Mouse (Mus musculus): ENCODE measurements around the gene Hyou1.
"Not testable (repeated sequence)": the region's sequence is repeated elsewhere in the genome, so short reads cannot be mapped to it uniquely, and the experiment has no call there.

Gene Hyou1

DNA sequence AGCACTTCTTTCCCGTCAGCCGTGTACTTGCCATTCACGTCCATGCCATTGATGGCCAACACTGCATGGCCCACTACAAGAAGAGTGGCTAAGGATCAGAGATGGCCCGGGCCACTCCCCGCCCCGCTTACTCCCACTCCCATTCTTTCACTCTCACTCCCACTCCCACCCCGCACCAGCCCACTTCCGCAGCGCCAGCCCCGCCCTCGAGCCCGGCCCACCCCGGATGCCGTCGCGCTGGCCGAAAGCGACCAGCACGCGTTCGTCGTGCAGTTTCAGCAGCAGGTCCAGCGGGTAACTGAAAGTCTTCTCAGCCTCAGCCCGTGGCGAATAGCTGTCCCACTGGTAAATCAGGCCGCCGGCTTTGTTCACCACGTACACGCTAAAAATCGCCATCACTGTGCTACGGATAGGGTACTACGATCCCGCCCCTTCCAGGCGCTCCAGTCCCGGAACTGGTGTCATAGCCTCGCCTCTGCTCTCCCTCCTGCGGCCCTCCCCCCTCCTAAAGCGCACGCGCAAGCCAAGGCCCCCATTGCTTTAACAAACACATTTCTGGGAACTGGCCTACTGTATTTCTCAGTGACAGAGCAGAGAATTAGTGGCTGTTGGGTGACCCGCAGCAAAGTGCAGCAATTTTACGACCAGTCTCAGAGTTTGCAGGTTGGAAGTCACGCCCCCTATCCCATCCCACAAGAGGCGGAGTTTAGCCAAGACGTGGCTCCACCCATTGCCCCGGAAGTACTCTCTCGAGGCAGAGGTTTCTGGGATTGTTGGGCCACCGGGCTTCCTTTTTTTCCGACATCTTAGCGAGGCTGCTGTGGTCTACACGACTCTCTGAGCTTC, 27.8 kb downstream of the Hyou1 start, which contains the start of the genes Rps25 and Trappc4:
Rps25 (plus strand) TSS at position 234 of the 846 bp plus-strand sequence.
Trappc4 (minus strand) TSS at position 695 of the 846 bp plus-strand sequence.
- DNase-seq (ENCODE audit: low spot score in 2 of 2) = peak; percentile 85 to 88

DNA sequence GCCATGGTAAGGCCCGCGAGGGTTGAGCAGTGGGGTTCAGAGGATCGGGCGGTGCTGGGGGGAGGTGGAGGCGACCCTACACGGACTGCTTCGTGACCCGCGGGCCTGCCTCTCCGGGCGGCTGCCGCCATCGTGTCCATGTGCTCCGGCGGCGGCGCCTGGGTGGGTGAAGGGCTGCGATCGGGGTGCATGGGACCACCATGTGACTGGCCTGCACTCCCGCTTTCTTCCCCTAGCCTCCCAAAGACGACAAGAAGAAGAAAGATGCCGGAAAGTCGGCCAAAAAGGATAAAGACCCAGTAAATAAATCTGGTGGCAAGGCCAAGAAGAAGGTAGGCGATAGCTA, 28.4 kb downstream of the Hyou1 start:
- DNase-seq (ENCODE audit: low spot score in 2 of 2) = no peak

DNA sequence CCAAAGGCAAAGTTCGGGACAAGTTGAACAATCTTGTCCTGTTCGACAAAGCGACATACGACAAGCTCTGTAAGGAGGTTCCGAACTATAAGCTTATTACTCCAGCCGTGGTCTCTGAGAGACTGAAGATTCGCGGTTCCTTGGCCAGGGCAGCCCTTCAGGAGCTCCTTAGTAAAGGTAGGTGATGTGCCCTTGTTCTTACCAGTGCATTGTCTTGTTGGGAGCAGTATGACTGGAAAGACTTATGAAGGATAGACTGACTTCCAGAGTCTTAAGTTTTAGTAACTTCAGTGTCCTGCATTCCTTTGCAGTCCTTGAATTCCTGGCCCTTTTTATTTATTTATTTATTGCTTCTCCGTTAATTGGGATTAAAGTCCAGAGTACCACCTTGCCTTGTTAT, 29.4 kb downstream of the Hyou1 start:
- DNase-seq (ENCODE audit: low spot score in 2 of 2) = not testable (repeated sequence)

DNA sequence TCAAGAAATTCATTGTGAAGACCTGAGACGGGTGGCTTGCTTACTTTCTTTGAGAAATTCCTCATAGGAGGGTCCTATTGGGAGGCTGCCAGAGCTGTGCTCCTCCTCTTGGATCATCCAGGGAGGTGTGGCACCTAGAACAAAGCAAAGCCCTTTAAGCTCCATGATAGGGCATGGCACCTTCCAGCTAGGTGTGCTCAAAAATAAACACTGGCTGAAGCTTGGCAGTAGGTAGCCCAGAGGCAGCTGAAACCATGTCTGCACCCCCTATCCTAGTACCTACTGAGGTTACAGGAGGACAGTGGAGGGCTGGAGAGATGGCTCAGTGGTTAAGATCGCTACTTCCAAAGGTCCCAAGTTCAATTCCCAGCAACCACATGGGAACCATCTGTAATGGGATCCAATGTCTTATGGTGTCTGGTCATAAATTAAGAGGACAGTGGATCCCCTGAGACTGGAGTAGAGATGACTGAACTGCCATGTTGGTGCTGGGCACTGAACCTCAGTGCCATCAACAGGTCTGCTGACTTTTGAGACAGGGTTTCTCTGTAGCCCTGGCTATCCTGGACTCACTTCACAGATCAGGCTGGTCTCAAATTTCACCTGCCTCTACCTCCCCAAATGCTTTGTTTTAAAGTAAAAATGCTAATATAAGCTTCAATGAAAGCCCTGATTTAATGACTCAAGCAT, 31.5 kb downstream of the Hyou1 start:
- no peak for DNase-seq (ENCODE audit: low spot score in 2 of 2)

DNA sequence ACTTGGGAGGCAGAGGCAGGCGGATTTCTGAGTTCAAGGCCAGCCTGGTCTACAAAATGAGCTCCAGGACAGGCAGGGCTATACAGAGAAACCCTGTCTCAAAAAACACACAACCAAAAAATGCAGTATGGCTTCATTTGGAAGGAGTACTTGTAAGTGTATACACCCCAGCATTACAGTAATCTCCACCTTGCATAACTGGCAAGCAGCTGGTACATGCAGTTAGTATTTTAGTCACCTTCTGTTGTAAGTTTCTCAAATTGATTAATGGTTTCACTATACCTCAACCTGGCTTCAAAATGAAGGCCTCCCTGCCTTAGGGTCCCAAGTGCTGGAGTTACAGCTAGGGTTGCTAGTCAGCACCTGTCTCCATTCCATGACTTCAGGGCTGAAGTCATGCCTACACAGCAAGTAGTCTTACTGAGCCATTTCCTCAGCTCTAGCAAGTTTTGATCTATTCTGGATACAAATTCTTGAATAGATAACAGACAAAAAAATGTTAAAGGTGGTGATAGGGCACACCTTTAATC, 32.4 kb downstream of the Hyou1 start:
- DNase-seq (ENCODE audit: low spot score in 2 of 2) = no peak

DNA sequence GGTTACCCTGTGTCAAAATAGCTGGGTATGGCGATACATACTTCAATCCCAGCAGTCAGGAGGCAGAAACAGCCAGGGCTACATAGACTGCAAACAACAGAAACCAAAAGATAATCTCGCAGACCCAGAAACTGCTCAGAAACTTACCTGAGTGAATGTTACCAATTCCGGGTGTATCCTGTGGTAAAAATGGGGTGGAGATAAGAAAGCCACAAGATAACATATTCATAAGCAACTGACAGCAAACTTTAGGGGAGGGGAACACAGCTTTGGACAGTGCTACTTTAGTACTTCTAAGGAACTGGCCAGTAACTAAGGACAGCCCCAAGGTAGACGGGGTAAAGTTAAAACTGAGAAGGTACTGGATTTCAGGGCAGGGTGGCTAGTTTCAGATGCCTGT, 33.0 kb downstream of the Hyou1 start:
- DNase-seq (ENCODE audit: low spot score in 2 of 2) = no peak

DNA sequence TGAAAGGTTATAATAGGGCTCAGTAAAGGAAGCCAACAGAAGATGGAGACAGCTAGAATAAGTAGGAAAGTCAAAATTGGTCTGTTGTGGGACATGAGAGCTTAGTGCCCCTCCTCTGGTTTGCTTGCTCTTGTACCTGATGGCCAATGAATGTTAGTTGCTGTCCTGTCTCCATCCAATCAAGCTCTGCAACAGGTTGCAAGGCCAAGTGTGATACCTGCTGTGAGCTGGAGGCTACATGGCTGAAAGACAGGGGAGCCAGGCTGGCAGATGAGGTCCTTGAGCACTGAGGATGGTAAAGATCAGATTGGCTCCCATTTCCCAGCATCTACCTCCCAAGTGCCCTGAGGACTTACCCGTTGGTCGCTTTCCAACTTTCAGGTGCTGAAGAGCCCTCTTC, 33.5 kb downstream of the Hyou1 start:
- DNase-seq (ENCODE audit: low spot score in 2 of 2) = no peak

DNA sequence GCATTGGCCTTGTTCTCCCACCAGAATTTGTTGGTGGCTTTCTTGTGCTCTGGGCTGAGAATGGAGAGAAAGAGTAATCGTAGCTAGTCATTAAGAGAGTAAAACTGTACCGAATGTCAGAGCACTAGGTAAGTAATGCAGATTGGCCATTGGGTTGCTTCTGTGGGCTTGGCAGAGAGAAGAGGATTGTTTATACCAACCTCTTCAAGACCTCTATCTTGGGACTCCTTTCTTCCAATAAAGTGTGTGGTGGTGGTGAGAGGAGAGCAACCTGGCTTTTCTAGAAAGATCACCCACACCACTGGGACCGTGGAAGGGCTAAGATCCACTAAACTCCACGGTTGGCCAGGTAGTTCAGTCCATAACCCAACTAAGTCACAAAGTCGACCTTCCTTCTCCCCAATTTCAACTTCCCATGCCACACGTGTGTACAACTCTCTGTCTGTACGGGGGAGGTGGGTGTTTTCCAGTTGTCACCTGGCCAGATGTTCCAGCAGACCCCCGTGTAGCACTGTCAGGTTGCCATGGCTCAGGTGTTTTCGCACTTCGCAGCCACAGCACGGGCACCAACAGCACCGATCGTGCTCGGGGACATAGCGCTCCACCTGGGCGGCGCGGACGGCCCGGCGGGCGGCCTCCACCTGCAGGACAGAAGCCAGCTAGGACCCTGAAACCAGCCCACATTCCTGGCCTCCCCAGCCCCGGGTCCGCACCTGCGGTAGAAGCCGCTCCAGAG, 38.0 kb downstream of the Hyou1 start:
- DNase-seq (ENCODE audit: low spot score in 2 of 2) = no peak

DNA sequence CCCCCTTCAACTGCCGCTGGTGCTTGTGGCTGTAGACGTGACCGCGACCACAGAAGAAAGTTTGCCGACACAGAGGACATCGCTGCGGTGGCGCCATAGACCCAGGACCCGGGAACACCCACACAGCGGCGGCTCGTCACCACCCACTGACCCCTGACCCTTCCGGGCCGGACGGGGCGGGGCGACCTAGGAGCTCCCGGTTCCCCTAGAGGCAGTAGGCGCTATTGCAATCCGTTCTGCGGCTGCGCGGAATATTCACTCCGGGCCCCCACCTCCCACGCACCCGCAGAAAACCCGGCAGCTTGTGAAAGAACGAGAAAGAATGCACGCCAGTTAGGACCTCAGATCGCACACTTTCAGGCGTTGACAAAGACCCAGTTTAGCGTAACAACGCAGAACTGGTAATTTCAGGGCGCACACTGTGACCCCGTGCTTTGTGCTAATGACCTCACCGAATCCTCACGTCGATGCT, 38.6 kb downstream of the Hyou1 start:
- peak; percentile 91 to 92 for DNase-seq (ENCODE audit: low spot score in 2 of 2)

DNA sequence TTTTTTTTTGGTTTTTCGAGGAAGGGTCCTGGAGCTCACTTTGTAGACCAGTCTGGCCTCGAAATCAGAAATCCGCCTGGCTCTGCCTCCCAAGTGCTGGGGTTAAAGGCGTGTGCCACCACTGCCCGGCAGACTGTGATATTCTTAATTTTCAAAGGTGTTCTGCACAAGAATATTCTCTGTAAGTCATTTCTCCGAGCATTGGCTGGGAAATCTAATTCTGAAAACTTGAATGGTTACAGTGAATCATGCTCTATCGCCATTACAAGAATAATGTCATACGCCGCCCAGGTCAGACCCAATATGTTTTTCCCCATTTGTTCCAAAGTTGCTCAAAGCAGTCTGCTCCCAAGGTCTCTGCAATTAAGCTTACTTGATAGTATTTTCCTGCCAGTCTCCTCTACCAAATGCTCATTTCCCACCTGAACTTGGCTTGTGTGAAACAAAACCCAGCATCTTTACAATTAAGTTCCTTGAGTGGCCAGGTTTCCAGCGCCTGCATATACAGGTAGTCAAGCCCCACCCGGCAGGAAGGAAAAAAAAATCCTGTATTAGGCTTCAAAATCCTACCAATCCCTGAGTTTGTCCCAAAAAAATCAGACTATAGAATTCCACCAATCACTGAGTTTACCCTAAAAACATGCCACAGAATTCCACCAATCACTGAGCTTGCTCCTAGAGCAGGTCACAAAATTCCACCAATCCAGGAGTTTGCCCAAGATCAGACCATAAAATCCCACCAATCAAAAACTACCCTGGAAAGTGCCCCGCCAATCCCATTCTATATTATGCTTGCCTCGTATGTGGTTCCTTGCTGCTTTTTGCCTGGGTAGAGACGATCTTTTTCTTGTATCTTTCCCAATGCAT, 39.5 kb downstream of the Hyou1 start, which contains the start of gene Ccdc84:
Ccdc84 (minus strand) TSS at position 51 of the 867 bp plus-strand sequence.
- DNase-seq (ENCODE audit: low spot score in 2 of 2) = no peak

DNA sequence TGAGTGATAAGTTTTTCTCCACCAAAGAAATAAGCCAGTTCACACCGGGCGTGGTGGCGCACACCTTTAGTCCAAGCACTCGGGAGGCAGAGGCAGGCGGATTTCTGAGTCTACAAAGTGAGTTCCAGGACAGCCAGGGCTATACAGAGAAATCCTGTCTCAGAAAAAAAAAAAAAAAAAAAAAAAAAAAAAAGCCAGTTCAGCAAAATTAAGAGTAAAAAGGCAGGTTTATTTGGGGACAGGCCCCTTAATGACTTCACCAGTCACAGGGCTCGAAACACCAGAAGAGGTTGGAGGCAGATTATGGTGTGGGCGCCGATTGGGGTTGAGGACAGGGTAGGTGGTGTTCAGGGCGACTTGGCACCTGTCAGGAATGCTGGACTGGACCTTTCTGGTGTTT, 40.4 kb downstream of the Hyou1 start:
- not testable (repeated sequence) for DNase-seq (ENCODE audit: low spot score in 2 of 2)

DNA sequence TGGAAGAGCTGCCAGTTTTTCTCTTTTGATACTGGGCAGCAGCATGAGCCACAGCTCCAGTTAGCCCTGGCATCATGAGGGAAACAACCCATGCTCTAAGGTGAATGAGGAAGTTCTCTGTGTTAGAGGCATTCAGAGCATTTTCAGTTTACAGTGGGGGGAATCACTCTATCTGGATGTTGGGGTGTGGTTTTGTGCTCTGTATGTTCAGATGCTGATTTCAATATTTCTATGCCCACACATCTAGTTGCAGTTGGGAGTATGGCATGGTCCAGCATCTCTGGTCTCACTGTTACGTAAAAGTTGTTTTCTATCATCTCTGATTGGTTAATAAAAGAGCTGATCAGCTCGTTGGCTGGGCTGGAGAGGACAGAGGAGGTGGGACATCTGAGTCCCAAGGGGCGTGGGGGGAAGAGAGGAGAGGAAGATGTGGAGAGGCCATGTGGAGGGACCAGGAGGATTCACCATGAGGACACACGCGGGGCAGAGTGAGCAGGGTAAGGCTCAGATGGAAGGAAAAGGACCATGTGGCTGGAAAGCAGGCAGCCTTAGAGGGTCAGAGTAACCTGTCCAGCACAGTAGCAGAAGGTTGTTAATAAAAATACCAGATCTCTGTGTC, 41.1 kb downstream of the Hyou1 start:
- DNase-seq (ENCODE audit: low spot score in 2 of 2) = no peak

DNA sequence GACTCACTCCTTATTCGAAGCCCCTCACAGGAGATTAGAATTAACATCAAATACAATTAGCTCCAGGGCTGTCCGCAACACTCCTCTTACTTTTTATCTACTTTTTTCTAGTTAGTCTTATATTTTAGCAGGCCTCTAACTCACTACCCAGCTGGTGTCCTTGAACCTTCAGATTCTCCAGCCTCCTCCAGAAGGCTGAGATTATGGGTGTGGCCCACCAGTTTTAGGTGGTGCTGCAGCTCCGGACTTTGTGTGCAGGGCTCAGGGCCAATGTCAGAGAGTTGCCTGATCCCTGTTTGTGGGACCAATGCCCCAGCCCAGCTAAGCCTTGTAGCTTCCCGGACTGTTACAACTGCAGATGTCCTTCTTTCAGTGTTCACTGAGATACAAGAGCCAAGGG, 44.3 kb downstream of the Hyou1 start:
- no peak for DNase-seq (ENCODE audit: low spot score in 2 of 2)

DNA sequence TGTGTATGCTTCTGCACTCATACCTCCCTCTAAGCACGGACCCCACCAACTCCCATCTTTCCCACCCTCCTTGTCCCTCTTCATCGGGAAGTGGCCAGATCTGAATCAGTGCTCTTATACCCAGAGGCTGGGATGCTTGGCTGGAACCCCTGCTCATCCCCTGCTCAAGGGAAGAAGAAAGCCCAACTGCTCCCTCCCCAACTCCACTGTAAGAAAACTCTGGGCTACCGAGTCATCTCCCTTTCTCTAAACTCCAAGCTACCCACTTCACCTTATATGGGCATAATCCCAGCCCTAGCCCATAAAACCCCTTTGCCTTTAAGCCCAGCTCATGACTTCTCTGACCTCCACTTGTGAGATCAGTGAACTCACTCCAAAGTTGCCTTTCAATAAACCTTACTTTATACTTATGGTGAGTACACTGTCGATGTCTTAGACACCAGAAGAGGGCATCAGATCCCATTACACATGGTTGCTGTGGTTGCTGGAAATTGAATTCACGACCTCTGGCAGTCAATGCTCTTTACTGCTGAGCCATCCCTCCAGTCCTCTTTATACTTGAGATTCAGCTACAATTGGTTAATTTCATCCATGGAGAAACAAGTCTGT, 53.4 kb downstream of the Hyou1 start:
- no peak for DNase-seq (ENCODE audit: low spot score in 2 of 2)

DNA sequence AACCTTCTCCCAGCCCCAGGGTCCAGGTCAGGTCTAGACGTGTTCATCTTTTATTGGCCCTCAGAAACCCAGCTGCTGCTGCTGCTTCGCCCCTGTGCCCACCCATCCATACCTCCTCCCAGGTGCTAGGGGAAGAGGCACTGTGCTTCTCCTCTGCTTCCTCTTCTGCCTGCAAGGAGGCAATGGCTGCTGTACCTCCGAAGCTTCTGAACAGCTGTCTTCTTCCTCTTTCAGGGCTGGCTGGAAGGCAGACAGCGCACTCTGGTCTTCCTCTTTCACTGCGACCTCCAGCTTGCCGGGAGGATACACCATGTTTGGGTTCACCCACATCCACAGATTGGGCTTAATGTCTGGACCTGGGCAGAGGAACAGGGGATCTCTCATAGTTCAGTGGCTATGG, 56.5 kb downstream of the Hyou1 start:
- no peak for DNase-seq (ENCODE audit: low spot score in 2 of 2)

DNA sequence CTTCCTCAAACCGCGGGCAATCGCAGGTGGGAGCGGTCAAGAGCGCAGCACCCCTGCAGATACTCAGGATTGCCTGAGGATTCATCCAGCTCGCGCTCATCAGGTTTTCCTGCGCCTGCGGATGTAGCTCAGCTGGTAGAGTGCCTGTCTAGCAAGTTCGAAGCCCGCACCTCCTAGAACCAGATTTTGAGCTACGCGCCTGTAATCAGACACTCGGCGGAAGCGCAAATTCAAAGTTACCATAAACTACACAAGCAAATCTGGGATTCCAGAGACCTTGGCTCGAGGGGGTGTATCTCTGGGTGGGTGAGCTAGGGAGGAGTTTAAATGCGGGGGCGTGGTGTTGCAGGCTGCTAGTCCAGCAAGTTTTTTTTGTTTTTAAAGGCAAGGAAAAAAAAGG, 61.7 kb downstream of the Hyou1 start, which contains the start of gene Foxr1:
Foxr1 (minus strand) TSS at position 176 of the 400 bp plus-strand sequence.
- DNase-seq (ENCODE audit: low spot score in 2 of 2) = no peak
